Mouse (Mus musculus) forebrain, postnatal 0 days (tissue): ENCODE results near the gene Olfr640. TPM values are rescaled to one million over a fixed set of nuclear protein-coding genes. Genes with fewer than 3 reads are reported as not detected.

Experiments used
- ATAC-seq: fragments of 200-750 bp; cut with Nextera tagmentation; 2 replicates; pipeline ENCODE4 v1.8.0; 2017; ENCODE audit warnings: mild to moderate bottlenecking, moderate library complexity
- DNase-seq: peaks from one replicate; pipeline ENCODE4 v3.0.0-alpha.2; 2015
- H3K27ac ChIP-seq: fragments of 300-500 bp; sonication (generic); 2 replicates; pipeline ENCODE4 v1.5.1; 2014; ENCODE audit warnings: low read depth, mild to moderate bottlenecking, antibody characterized with exemption, low read length, moderate library complexity, mixed read lengths
- H3K27me3 ChIP-seq: fragments of 300-500 bp; sonication (generic); 2 replicates; pipeline ENCODE4 v1.6.1; 2014; ENCODE audit warnings: mild to moderate bottlenecking, low read length, mixed read lengths; ENCODE audit not compliant: insufficient read depth
- H3K36me3 ChIP-seq: fragments of 300-500 bp; sonication (generic); 2 replicates; pipeline ENCODE4 v1.6.1; 2014; ENCODE audit warnings: mild to moderate bottlenecking, moderate library complexity; ENCODE audit not compliant: insufficient read depth
- H3K4me1 ChIP-seq: fragments of 300-500 bp; sonication (generic); 2 replicates; pipeline ENCODE4 v1.6.1; 2014; ENCODE audit warnings: antibody characterized with exemption; ENCODE audit not compliant: insufficient read depth
- H3K4me2 ChIP-seq: fragments of 300-500 bp; sonication (generic); 2 replicates; pipeline ENCODE4 v1.6.1; 2014; ENCODE audit warnings: low read depth, mild to moderate bottlenecking, moderate library complexity
- H3K4me3 ChIP-seq: fragments of 300-500 bp; sonication (generic); 2 replicates; pipeline ENCODE4 v1.5.1; 2014; ENCODE audit warnings: low read depth, low read length, mixed read lengths
- H3K9ac ChIP-seq: fragments of 300-500 bp; sonication (generic); 2 replicates; pipeline ENCODE4 v1.6.1; 2014; ENCODE audit warnings: mild to moderate bottlenecking
- H3K9me3 ChIP-seq: fragments of 300-500 bp; sonication (generic); 2 replicates; pipeline ENCODE4 v1.6.1; 2016; ENCODE audit warnings: low read length
- CTCF ChIP-seq: sonication (generic); IDR thresholded peaks from 2 replicates; pipeline ENCODE4 v1.5.1; 2016; ENCODE audit warnings: antibody characterized with exemption, control low read depth, low read depth
- WGBS: fragments of 180-500 bp; shearing (Covaris S2); extraction: QIAGEN DNeasy Blood & Tissue Kit; methylation state at CpG from one replicate; pipeline ENCODE4 v1.1.7; 2014; 5-methylcytosine and 5-hydroxymethylcytosine counted together
- polyA plus RNA-seq: library from polyadenylated mRNA; unstranded; fragments of >200 nt; fragmentation: Nextera tagmentation; extraction: Ambion mirVana; gene quantifications from 2 replicates; pipeline ENCODE4 v1.2.1, GENCODE M21; 2015
- total RNA-seq: library from RNA; depleted of rRNA; stranded (reverse); fragments of >200 nt; gene quantifications from 2 replicates; pipeline ENCODE4 v1.2.3, GENCODE M21; 2014; rRNA removed

Olfr640 gene
- 0.57 TPM in 1 of 2 replicates, not detected in the other for total RNA-seq
- not detected in 2 replicates for polyA plus RNA-seq

DNA sequence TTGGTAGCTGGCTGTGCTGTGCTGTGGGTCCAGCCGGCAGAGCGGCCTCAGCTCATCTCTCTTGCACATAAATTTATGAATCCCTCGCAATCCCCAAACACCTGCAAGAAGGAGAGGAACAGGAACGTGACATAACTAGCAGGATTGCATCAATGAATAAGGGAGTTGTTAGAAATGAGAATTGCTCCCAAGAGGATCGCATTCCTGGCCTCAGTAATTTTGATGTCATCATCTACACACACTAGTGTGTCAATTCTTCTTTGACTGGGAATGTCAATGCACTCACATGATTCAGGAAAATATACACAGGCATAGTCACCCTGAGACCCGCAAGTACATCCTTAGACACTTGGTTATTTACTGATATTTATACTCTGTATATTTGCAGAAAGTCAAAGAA is at the start of gene Olfr640:
TSS of gene Olfr640 (minus strand) at position 101 of the 400 bp plus-strand sequence.
- no peak within 1 kb of the TSS for H3K9ac ChIP-seq
- ATAC-seq (no peak), DNase-seq (no peak)
- no peak for TF ChIP-seq CTCF
- H3K4me3 ChIP-seq = no peak within 1 kb of the TSS
- 83% methylated on average over 6 of the region's 6 CpGs for WGBS
- H3K4me2 ChIP-seq = no peak within 1 kb of the TSS
- H3K9me3 ChIP-seq = no peaks in the 10 kb centered on the region
- H3K4me1 ChIP-seq = no peaks in the 10 kb centered on the region
- no peaks in the 10 kb centered on the region for H3K27me3 ChIP-seq
- no peaks in the 10 kb centered on the region for H3K36me3 ChIP-seq
- no peak within 1 kb of the TSS for H3K27ac ChIP-seq

DNA sequence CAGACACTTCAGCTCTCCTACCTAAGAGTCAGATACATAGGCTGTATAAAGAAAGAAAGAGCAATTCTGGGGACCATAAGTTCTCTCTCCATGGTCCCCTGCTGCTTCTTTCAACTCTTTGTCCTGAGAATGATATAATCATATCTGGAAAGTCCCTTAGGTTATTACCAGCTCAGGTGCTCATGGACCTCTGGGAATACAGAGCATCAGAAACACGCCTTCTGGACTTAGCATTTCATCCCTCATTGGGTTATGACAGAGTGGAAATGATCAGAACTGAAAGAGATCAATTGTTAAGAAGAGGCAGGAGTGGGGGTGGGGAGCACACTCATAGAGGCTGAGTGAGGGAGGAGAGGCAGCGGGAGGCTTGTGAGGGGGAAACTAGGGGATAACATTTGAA is 46.4 kb upstream of the Olfr640 start, which contains the start of gene Olfr644:
TSS of gene Olfr644 (minus strand) at position 101 of the 400 bp plus-strand sequence.
- 75% methylated on average over 2 of the region's 2 CpGs for WGBS
- ATAC-seq = no peak

DNA sequence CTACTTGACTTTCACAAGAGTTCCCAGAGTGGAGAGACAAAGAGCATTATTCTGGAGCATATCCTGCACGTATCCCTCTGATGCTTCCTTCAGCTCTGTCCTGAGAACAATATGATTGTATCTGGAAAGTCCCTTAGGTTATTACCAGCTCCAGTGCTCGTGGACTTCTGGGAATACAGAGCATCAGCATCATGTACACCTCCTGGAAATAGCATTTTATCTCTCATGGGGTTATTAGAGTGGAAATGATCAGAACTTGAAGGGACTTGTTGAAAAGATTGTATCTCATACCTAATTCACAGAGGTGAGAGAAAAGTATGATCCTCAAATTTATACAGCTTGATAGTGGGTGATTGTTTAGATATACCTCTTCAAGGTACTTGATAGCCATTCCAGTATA is 36.0 kb upstream of the Olfr640 start, which contains the start of gene 4930516K23Rik:
TSS of gene 4930516K23Rik (minus strand) at position 101 of the 400 bp plus-strand sequence.
- Histone ChIP-seq H3K27me3 (no peaks in the 10 kb centered on the region), H3K9me3 (no peaks in the 10 kb centered on the region), H3K4me2 (no peak within 1 kb of the TSS), H3K4me1 (no peaks in the 10 kb centered on the region), H3K36me3 (no peaks in the 10 kb centered on the region), H3K27ac (no peak within 1 kb of the TSS), H3K4me3 (no peak within 1 kb of the TSS), H3K9ac (no peak within 1 kb of the TSS)
- no peak for TF ChIP-seq CTCF
- WGBS = 55% methylated on average over 2 of the region's 2 CpGs
- ATAC-seq (no peak), DNase-seq (no peak)

More for the DNA sequence above, 46.4 kb upstream of the Olfr640 start, which contains the start of gene Olfr644:
- H3K27me3 ChIP-seq = no peaks in the 10 kb centered on the region
- no peak within 1 kb of the TSS for H3K4me2 ChIP-seq
- H3K4me1 ChIP-seq = no peaks in the 10 kb centered on the region
- H3K27ac ChIP-seq = no peak within 1 kb of the TSS
- no peak within 1 kb of the TSS for H3K9ac ChIP-seq
- no peak for DNase-seq
- no peak for TF ChIP-seq CTCF
- H3K36me3 ChIP-seq = no peaks in the 10 kb centered on the region
- no peaks in the 10 kb centered on the region for H3K9me3 ChIP-seq
- no peak within 1 kb of the TSS for H3K4me3 ChIP-seq

DNA sequence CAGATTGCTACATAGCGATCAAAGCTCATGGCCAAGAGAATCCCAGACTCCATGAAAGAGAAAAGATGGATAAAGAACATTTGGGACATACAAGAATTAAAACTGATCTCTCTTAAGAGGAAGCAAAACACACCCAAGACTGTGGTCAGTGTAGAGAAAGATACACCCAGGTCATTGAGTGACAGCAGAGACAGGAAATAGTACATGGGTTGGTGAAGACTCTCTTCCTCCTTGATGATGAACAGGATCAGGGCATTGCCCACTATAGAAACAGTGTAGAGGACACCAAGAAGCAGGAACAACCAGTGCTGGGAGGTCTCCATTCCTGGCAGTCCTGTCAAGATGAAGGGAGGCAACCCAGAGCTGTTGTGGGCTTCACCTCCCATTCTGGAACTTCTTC is 33.8 kb upstream of the Olfr640 start:
- no peak for TF ChIP-seq CTCF
- DNase-seq (no peak), ATAC-seq (no peak)
- Histone ChIP-seq H3K4me1 (no peaks in the 10 kb centered on the region), H3K27me3 (no peaks in the 10 kb centered on the region), H3K27ac (no peak overlapping the region), H3K9ac (no peak overlapping the region), H3K4me3 (no peak overlapping the region), H3K36me3 (no peaks in the 10 kb centered on the region), H3K9me3 (no peaks in the 10 kb centered on the region), H3K4me2 (no peak overlapping the region)
- 94% methylated on average over 1 of the region's 1 CpGs for WGBS

DNA sequence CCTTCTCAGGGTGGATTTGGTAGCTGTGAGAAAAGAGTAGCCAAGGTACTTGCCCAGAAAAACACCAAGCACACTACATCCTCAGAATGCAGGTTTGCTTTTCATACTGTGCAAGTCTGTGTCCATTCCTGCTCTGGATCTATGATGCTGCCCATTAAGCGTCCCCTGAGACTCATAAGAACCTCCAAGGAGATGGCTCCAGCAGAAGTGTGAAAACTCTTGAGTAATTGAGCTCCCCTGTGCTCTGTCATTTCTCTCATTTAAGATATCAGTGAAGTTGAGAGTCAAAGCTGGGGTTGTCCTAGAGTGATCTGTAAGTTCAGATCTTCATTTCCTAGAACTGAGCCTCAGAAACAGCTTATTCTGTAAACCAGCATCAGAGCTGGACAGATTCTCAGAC is 27.2 kb upstream of the Olfr640 start, which contains the start of gene Olfr642:
TSS of gene Olfr642 (minus strand) at position 101 of the 400 bp plus-strand sequence.
- H3K36me3 ChIP-seq = no peaks in the 10 kb centered on the region
- 72% methylated on average over 1 of the region's 1 CpGs for WGBS

DNA sequence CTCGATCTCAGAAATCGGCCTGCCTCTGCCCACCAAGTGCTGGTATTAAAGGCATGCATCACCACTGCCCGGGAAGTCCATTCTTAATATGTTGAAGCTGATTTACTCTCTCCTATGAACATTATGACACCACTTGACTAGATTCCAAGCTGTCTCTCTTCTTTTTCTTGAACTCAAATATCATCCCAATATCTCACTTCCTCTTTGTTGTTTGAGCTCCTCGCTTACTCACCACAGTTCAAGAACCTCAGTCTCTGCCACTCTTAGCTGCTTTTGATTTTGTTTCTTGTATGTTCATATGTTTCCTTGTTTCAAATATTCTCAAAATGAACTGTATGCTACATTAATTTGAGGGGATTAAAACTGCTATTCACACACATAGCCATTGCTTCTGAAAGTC is 25.4 kb upstream of the Olfr640 start:
- DNase-seq (no peak), ATAC-seq (no peak)
- Histone ChIP-seq H3K4me2 (no peak overlapping the region), H3K27ac (no peak overlapping the region), H3K4me3 (no peak overlapping the region), H3K27me3 (no peaks in the 10 kb centered on the region), H3K4me1 (no peaks in the 10 kb centered on the region), H3K36me3 (no peaks in the 10 kb centered on the region), H3K9me3 (no peaks in the 10 kb centered on the region), H3K9ac (no peak overlapping the region)
- TF ChIP-seq CTCF = no peak
- 88% methylated on average over 4 of the region's 4 CpGs for WGBS

More for the DNA sequence above, 27.2 kb upstream of the Olfr640 start, which contains the start of gene Olfr642:
- no peaks in the 10 kb centered on the region for H3K4me1 ChIP-seq
- TF ChIP-seq CTCF = no peak
- no peak for DNase-seq
- H3K27ac ChIP-seq = no peak within 1 kb of the TSS
- no peaks in the 10 kb centered on the region for H3K27me3 ChIP-seq
- H3K4me2 ChIP-seq = no peak within 1 kb of the TSS
- no peak within 1 kb of the TSS for H3K4me3 ChIP-seq
- no peak for ATAC-seq
- no peak within 1 kb of the TSS for H3K9ac ChIP-seq
- H3K9me3 ChIP-seq = no peaks in the 10 kb centered on the region

DNA sequence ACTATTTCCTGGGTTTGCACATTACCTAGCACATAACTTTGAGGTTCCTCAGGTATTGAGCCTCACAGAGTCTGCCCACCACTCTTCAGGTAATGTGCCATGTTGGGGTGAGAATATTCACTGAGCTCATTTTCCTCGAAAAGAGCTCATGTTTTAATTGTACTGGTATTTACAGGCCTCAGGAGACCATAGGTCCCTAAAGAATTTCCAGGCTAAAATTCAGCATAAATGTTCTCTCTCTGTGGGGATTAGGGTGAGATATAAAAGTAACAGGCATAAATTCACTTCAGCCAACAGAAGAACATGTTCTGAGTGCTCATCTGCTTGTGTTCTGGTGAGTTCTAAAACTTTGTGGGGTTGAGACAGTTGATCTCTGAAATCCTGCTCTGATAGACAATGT is 9.8 kb upstream of the Olfr640 start, which contains the start of gene Olfr641:
TSS of gene Olfr641 (plus strand) at position 301 of the 400 bp plus-strand sequence.
- Histone ChIP-seq H3K27me3 (no peaks in the 10 kb centered on the region), H3K9me3 (no peaks in the 10 kb centered on the region), H3K36me3 (no peaks in the 10 kb centered on the region), H3K4me2 (no peak within 1 kb of the TSS), H3K27ac (no peak within 1 kb of the TSS), H3K4me1 (no peaks in the 10 kb centered on the region), H3K9ac (no peak within 1 kb of the TSS), H3K4me3 (no peak within 1 kb of the TSS)
- ATAC-seq = no peak
- DNase-seq = no peak
- 61% methylated on average over 1 of the region's 1 CpGs for WGBS
- no peak for TF ChIP-seq CTCF
